Mouse (Mus musculus): Measurements from ENCODE around the gene Slc7a5.

GRCm38 (mm10) chr8:121832061-121832460 is 75.4 kb downstream of the Slc7a5 start:
- TF ChIP-seq CTCF (IDR thresholded peaks at IDR 0.05; ENCODE audit: low read depth) (no peak), EP300 (IDR thresholded peaks at IDR 0.05; ENCODE audit: low read depth) (no peak)

All from liver, postnatal 0 days (tissue).